In genomic region chr13:40360692-40361091, GRCm38 (mm10) we compare ENCODE assay signal across 32 mouse cellular contexts. TPM values are rescaled to one million over a fixed set of nuclear protein-coding genes. Genes with fewer than 3 reads are reported as not detected.
DNase-seq lines count a peak whose midpoint lies in the region; ATAC-seq and TF ChIP-seq lines count a peak whose summit lies in the region.
"Had no signal": no experiment of that assay in that cellular context is flagged by ENCODE, and none has a peak within 500 bp of the region (broad histone marks: within the 10 kb centered on the region; RNA-seq: fewer than 3 reads in every experiment).

No protein-coding gene starts in this region.

- no peaks in the 10 kb centered on the region for H3K9me3 ChIP-seq in heart, embryonic 12.5 days (replicated peaks)
- H3K9me3 ChIP-seq: embryonic facial prominence, embryonic 12.5 days; heart, embryonic 13.5 days; hindbrain, embryonic 12.5 days; limb, embryonic 12.5 days; liver, embryonic 15.5 days; lung, embryonic 15.5 days; midbrain, embryonic 10.5 days; midbrain, embryonic 15.5 days; neural tube, embryonic 15.5 days had no signal

- TF ChIP-seq CTCF in testis, adult 2 months (IDR thresholded peaks at IDR 0.05; ENCODE audit: control insufficient read depth, insufficient read depth, insufficient replicate concordance, low read depth, low read length): no peak

- no peaks in the 10 kb centered on the region for H3K36me3 ChIP-seq in heart, embryonic 12.5 days
- H3K36me3 ChIP-seq in testis, adult 2 months (ENCODE audit: control insufficient read depth, insufficient read depth, low read length): no peaks in the 10 kb centered on the region
- H3K36me3 ChIP-seq: embryonic facial prominence, embryonic 12.5 days; G1E; heart, embryonic 13.5 days; hindbrain, embryonic 12.5 days; limb, embryonic 12.5 days; liver, embryonic 15.5 days; lung, embryonic 15.5 days; midbrain, embryonic 10.5 days; midbrain, embryonic 15.5 days; neural tube, embryonic 15.5 days had no signal

- H3K27me3 ChIP-seq in heart, embryonic 12.5 days (replicated peaks): no peaks in the 10 kb centered on the region
- H3K27me3 ChIP-seq in testis, adult 2 months (ENCODE audit: control insufficient read depth, insufficient read depth, low read length): no peaks in the 10 kb centered on the region
- H3K27me3 ChIP-seq: embryonic facial prominence, embryonic 12.5 days; heart, embryonic 13.5 days; hindbrain, embryonic 12.5 days; limb, embryonic 12.5 days; liver, embryonic 15.5 days; lung, embryonic 15.5 days; midbrain, embryonic 15.5 days; neural tube, embryonic 15.5 days had no signal

- peaks cover 15% of the 10 kb centered on the region for H3K4me1 ChIP-seq in heart, embryonic 12.5 days (replicated peaks)
- peaks cover 10% of the 10 kb centered on the region; the same call in 1 of the 2 replicates for H3K4me1 ChIP-seq in testis, adult 2 months (ENCODE audit: control insufficient read depth, insufficient read depth, low read length)
- H3K4me1 ChIP-seq: hindbrain, embryonic 12.5 days; liver, embryonic 15.5 days; lung, embryonic 15.5 days; midbrain, embryonic 15.5 days; neural tube, embryonic 15.5 days had no signal

- H3K4me2 ChIP-seq in heart, embryonic 12.5 days: no peak overlapping the region
- H3K4me2 ChIP-seq: embryonic facial prominence, embryonic 12.5 days; heart, embryonic 13.5 days; hindbrain, embryonic 12.5 days; limb, embryonic 12.5 days; liver, embryonic 15.5 days; lung, embryonic 15.5 days; midbrain, embryonic 15.5 days; neural tube, embryonic 15.5 days had no signal

- 28% methylated on average over 4 of the region's 4 CpGs for WGBS in heart, embryonic 12.5 days

- peak; percentile 45; the same call in 1 of the 2 replicates for ATAC-seq in heart, embryonic 12.5 days (ENCODE audit: insufficient number of reproducible peaks, low FRiP score)
- ATAC-seq: forebrain, embryonic 16.5 days; midbrain, embryonic 15.5 days had no signal

- peak; percentile 38 for DNase-seq in embryo, embryonic 10 days (ENCODE audit: low spot score)
- DNase-seq in embryo, embryonic 10.5 days (ENCODE audit: low spot score): no peak
- no peak for DNase-seq in heart, adult 8-10 months (ENCODE audit: low spot score)
- DNase-seq in testis, postnatal 14 days (ENCODE audit: low spot score): no peak
- no peak for DNase-seq in kidney, postnatal 36 days
- DNase-seq in ovary, adult 18-20 months (ENCODE audit: low spot score): no peak
- DNase-seq: cerebellum, adult 11-12 months; cerebellum, adult 9-11 months; heart, postnatal 36 days; layer of hippocampus, adult 9-11 months; right cerebral cortex, postnatal 25 days; thymus, postnatal 14 days had no signal

- H3K27ac ChIP-seq in heart, embryonic 12.5 days (ENCODE audit: poor library complexity, severe bottlenecking): no peak overlapping the region
- H3K27ac ChIP-seq in testis, adult 2 months (ENCODE audit: control insufficient read depth, insufficient read depth, low read depth, low read length): no peak overlapping the region
- H3K27ac ChIP-seq: embryonic facial prominence, embryonic 12.5 days; heart, embryonic 13.5 days; hindbrain, embryonic 12.5 days; left cerebral cortex, adult 2 months; limb, embryonic 12.5 days; liver, embryonic 15.5 days; lung, embryonic 15.5 days; midbrain, embryonic 10.5 days; midbrain, embryonic 15.5 days; neural tube, embryonic 15.5 days had no signal

- no peak for TF ChIP-seq POLR2A in testis, adult 2 months (IDR thresholded peaks at IDR 0.05; ENCODE audit: control insufficient read depth, low read depth, low read length)

- no peak overlapping the region for H3K9ac ChIP-seq in heart, embryonic 12.5 days
- H3K9ac ChIP-seq: embryonic facial prominence, embryonic 12.5 days; heart, embryonic 13.5 days; hindbrain, embryonic 12.5 days; limb, embryonic 12.5 days; liver, embryonic 15.5 days; lung, embryonic 15.5 days; midbrain, embryonic 15.5 days; neural tube, embryonic 15.5 days had no signal

- no peak overlapping the region for H3K4me3 ChIP-seq in heart, embryonic 12.5 days
- H3K4me3 ChIP-seq in testis, adult 2 months (ENCODE audit: control insufficient read depth, low read depth, low read length): peak overlapping the region; percentile 71; the same call in 1 of the 2 replicates
- H3K4me3 ChIP-seq: embryonic facial prominence, embryonic 12.5 days; heart, embryonic 13.5 days; hindbrain, embryonic 12.5 days; left cerebral cortex, adult 2 months; limb, embryonic 12.5 days; liver, embryonic 15.5 days; lung, embryonic 15.5 days; midbrain, embryonic 10.5 days; midbrain, embryonic 15.5 days; neural tube, embryonic 15.5 days had no signal

RNA-seq across cellular contexts. Expression of gene Ofcc1, which starts 0.6 kb away (rescaled TPM):
- polyA plus RNA-seq in heart, embryonic 12.5 days (2016; fragmentation: Nextera tagmentation; extraction: Ambion mirVana): not detected in 2 replicates
- total RNA-seq in heart, adult 8-10 months (2022): under 1 TPM in 1 of 4 experiments, not detected in 3; 0.43 TPM
- polyA plus RNA-seq in testis, adult 2 months (2012; rRNA removed): not detected in 2 replicates
- total RNA-seq: adrenal gland, postnatal 10 days; gastrocnemius, adult 8-10 months; heart, postnatal 36 days; left cerebral cortex, adult 2 months; left cerebral cortex, postnatal 25 days; liver, adult 2 months had no signal
- polyA plus RNA-seq: embryonic facial prominence, embryonic 12.5 days; G1E; gonadal fat pad, adult 2 months; heart, embryonic 13.5 days; hindbrain, embryonic 12.5 days; liver, adult 2 months; liver, embryonic 15.5 days; lung, embryonic 15.5 days; midbrain, embryonic 10.5 days; urinary bladder, adult 2 months had no signal
